Mouse (Mus musculus) liver, embryonic 14.5 days (tissue): ENCODE data around the gene Fads3. TPM values are rescaled to one million over a fixed set of nuclear protein-coding genes. Genes with fewer than 3 reads are reported as not detected.

Experiments used
- ATAC-seq: fragments of 200-750 bp; cut with Nextera tagmentation; 2 replicates; pipeline ENCODE4 v1.8.0; 2017; ENCODE audit warnings: moderate number of reproducible peaks, mild to moderate bottlenecking, moderate library complexity; ENCODE audit not compliant: insufficient read depth
- DNase-seq, 3 experiments: peaks; one replicate each; pipeline ENCODE4 v3.0.0-alpha.2; 2012 to 2013; ENCODE audit warnings: low read depth in 3 of 3, low spot score in 3 of 3
- H3K27ac ChIP-seq: fragments of 300-500 bp; sonication (generic); 2 replicates; pipeline ENCODE4 v1.5.1; 2014; ENCODE audit warnings: moderate library complexity, mild to moderate bottlenecking, control low read depth, inconsistent platforms
- H3K27me3 ChIP-seq: fragments of 300-500 bp; sonication (generic); 2 replicates; pipeline ENCODE4 v1.6.1; 2014; ENCODE audit warnings: mild to moderate bottlenecking, low read length, moderate library complexity; ENCODE audit not compliant: control insufficient read depth, insufficient read depth
- H3K36me3 ChIP-seq: fragments of 300-500 bp; sonication (generic); replicated peaks from 2 replicates; pipeline ENCODE4 v1.6.1; 2014; ENCODE audit warnings: low read depth; ENCODE audit not compliant: control insufficient read depth, insufficient read depth
- H3K4me1 ChIP-seq, 2 experiments: fragments of 200-500 bp in 1 of 2; fragments of 300-500 bp in 1 of 2; sonication (generic) in 1 of 2; replicated peaks; 2 replicates each; pipeline ENCODE4 v1.6.1; 2012 to 2014; ENCODE audit warnings: antibody characterized with exemption in 1 of 2, inconsistent platforms in 1 of 2, low read length in 1 of 2; ENCODE audit not compliant: control insufficient read depth in 2 of 2, insufficient read depth in 2 of 2
- H3K4me2 ChIP-seq: fragments of 300-500 bp; sonication (generic); 2 replicates; pipeline ENCODE4 v1.6.1; 2014; ENCODE audit warnings: low read depth, mild to moderate bottlenecking, control low read depth, moderate library complexity
- H3K4me3 ChIP-seq, 2 experiments: fragments of 200-500 bp in 1 of 2; fragments of 300-500 bp in 1 of 2; sonication (generic) in 1 of 2; 2 replicates each; pipeline ENCODE4 v1.5.1; 2012 to 2014; ENCODE audit warnings: low read depth in 2 of 2, low read length in 2 of 2, mild to moderate bottlenecking in 2 of 2, control low read depth in 1 of 2, inconsistent platforms in 1 of 2, moderate library complexity in 1 of 2; ENCODE audit not compliant: insufficient read depth in 1 of 2
- H3K9ac ChIP-seq: fragments of 300-500 bp; sonication (generic); replicated peaks from 2 replicates; pipeline ENCODE4 v1.6.1; 2014; ENCODE audit warnings: mild to moderate bottlenecking, control low read depth, moderate library complexity
- H3K9me3 ChIP-seq: fragments of 300-500 bp; sonication (generic); 2 replicates; pipeline ENCODE4 v1.6.1; 2016; ENCODE audit warnings: low read length, mixed read lengths; ENCODE audit not compliant: control insufficient read depth
- CTCF ChIP-seq: IDR thresholded peaks from 2 replicates; pipeline ENCODE4 v1.5.1; 2016; ENCODE audit warnings: antibody characterized with exemption, low read depth, control low read depth
- EP300 ChIP-seq: IDR thresholded peaks from 2 replicates; pipeline ENCODE4 v1.6.1; 2016; ENCODE audit warnings: antibody characterized with exemption, low read depth
- WGBS: fragments of 180-500 bp; shearing (Covaris S2); extraction: QIAGEN DNeasy Blood & Tissue Kit; methylation state at CpG from one replicate; pipeline ENCODE4 v1.1.7; 2014; ENCODE audit not compliant: insufficient replicate concordance; 5-methylcytosine and 5-hydroxymethylcytosine counted together
- polyA plus RNA-seq, 2 experiments: library from polyadenylated mRNA; depleted of rRNA in 1 of 2; stranded (reverse) in 1 of 2; unstranded in 1 of 2; fragments of >200 nt; fragmentation: Nextera tagmentation in 1 of 2; extraction: Ambion mirVana in 1 of 2; gene quantifications; 2 replicates each; pipeline versions ENCODE4 v1.2.1 to v1.2.3; 2012 to 2014

The Fads3 gene
- polyA plus RNA-seq, 2 experiments = 4.4 to 8.2 TPM

- 43% methylated on average over 8 of the region's 8 CpGs for WGBS
- 0 out of 4 replicates have a peak, but pooled peaks cover 0 to 8% of the 10 kb centered on the region in 2 experiments for H3K4me1 ChIP-seq
- H3K4me3 ChIP-seq = no peak overlapping the region
- DNase-seq (no peak), ATAC-seq (peak; percentile 44; the same call in 1 of the 2 replicates)
- no peak overlapping the region for H3K9ac ChIP-seq
- H3K27ac ChIP-seq = no peak overlapping the region
- no peak overlapping the region for H3K4me2 ChIP-seq
- no peaks in the 10 kb centered on the region for H3K9me3 ChIP-seq
- TF ChIP-seq EP300 (no peak), CTCF (peak; percentile 97)
- no peaks in the 10 kb centered on the region for H3K27me3 ChIP-seq
- H3K36me3 ChIP-seq = peaks cover 94% of the 10 kb centered on the region
Observed at GRCm38 (mm10) chr19:10033211-10033973, 8.0 kb upstream of the Fads3 start.

- Histone ChIP-seq H3K4me2 (no peak overlapping the region), H3K4me3 (no peak overlapping the region), H3K27ac (no peak overlapping the region), H3K9me3 (no peaks in the 10 kb centered on the region), H3K36me3 (peaks cover 85% of the 10 kb centered on the region), H3K4me1 (0 out of 4 replicates have a peak, but pooled peaks cover 0 to 8% of the 10 kb centered on the region in 2 experiments), H3K27me3 (no peaks in the 10 kb centered on the region), H3K9ac (no peak overlapping the region)
- TF ChIP-seq CTCF (no peak), EP300 (no peak)
- 83% methylated on average over 5 of the region's 5 CpGs for WGBS
- DNase-seq (no peak), ATAC-seq (peak; percentile 4; the same call in 1 of the 2 replicates)
Observed at GRCm38 (mm10) chr19:10034356-10034755, 7.0 kb upstream of the Fads3 start.

- Histone ChIP-seq H3K27ac (no peak overlapping the region), H3K4me3 (no peak overlapping the region), H3K36me3 (peaks cover 80% of the 10 kb centered on the region), H3K9ac (no peak overlapping the region), H3K4me1 (0 out of 4 replicates have a peak, but pooled peaks cover 0 to 8% of the 10 kb centered on the region in 2 experiments), H3K4me2 (no peak overlapping the region), H3K9me3 (no peaks in the 10 kb centered on the region), H3K27me3 (no peaks in the 10 kb centered on the region)
- WGBS = 68% methylated on average over 8 of the region's 8 CpGs
- TF ChIP-seq CTCF (peak; percentile 96), EP300 (no peak)
- peak; percentile 54 for ATAC-seq
- DNase-seq = peak in 1 of 3 experiments; percentile 57
Observed at GRCm38 (mm10) chr19:10034785-10035447, 6.5 kb upstream of the Fads3 start.

DNA sequence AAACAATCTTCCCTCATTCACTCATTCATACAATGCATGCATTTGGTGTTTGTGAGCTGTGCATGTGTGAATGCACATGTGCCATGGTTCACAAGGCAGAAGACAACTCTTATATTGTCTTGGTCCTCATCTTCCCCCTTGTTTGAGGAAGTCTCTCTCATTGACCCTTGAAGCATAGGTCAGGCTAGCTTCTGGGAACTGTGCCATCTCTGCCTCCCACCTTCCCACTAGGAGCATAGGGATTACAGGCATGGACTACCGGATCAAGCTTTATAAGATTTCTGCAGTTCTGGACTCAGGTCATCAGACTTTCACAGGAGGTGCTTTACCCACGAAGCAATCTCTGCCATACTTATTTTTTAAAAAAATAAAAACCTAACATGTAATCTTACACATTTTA is 3.8 kb upstream of the Fads3 start:
- H3K27me3 ChIP-seq = no peaks in the 10 kb centered on the region; the same call in 1 of the 2 replicates
- H3K4me1 ChIP-seq = peaks cover 5 to 11% of the 10 kb centered on the region in 2 experiments; a peak in 2 of 4 replicates
- no peak for DNase-seq
- H3K9me3 ChIP-seq = no peaks in the 10 kb centered on the region
- H3K27ac ChIP-seq = no peak overlapping the region
- peaks cover 56% of the 10 kb centered on the region for H3K36me3 ChIP-seq
- H3K4me3 ChIP-seq = no peak overlapping the region
- no peak overlapping the region for H3K9ac ChIP-seq
- TF ChIP-seq EP300 = no peak
- no peak for TF ChIP-seq CTCF
- no peak for ATAC-seq
- H3K4me2 ChIP-seq = no peak overlapping the region
- WGBS = 76% methylated on average over 2 of the region's 2 CpGs

DNA sequence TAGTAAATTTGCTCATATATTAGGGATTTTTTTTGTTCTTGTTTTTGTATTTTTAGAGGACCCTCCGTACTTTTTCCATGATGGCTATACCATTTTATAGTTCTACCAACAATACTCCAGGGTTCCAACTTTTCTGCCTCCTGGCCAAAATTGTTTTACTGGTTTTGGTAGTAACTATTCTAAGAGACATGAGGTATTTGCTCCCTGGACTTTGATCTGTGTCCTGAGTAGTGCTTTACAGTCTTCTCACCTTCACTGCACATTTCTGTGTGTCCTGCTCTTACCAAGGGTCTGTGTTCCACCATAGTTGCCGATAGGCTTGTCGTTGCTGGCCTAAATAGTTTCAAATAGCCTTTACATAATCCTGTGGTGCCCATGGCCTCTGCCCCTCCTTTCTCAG is 3.0 kb upstream of the Fads3 start:
- peaks cover 48% of the 10 kb centered on the region for H3K36me3 ChIP-seq
- no peak for ATAC-seq
- WGBS = 90% methylated on average over 3 of the region's 3 CpGs
- H3K9ac ChIP-seq = no peak overlapping the region
- H3K27me3 ChIP-seq = no peaks in the 10 kb centered on the region; the same call in 1 of the 2 replicates
- no peak overlapping the region for H3K27ac ChIP-seq
- no peak overlapping the region for H3K4me3 ChIP-seq
- no peak for DNase-seq
- no peak for TF ChIP-seq EP300
- TF ChIP-seq CTCF = no peak
- no peak overlapping the region for H3K4me2 ChIP-seq
- H3K9me3 ChIP-seq = no peaks in the 10 kb centered on the region
- peaks cover 5 to 18% of the 10 kb centered on the region in 2 experiments; a peak in 2 of 4 replicates for H3K4me1 ChIP-seq
